Mouse (Mus musculus): ENCODE data around the gene Ucma. TPM values are rescaled to one million over a fixed set of nuclear protein-coding genes. Genes with fewer than 3 reads are reported as not detected.
A peak's percentile ranks its signal among the peaks of the same experiment; 100 is the strongest.

Gene Ucma
- total and polyA plus RNA-seq, 3 experiments: not detected

DNA sequence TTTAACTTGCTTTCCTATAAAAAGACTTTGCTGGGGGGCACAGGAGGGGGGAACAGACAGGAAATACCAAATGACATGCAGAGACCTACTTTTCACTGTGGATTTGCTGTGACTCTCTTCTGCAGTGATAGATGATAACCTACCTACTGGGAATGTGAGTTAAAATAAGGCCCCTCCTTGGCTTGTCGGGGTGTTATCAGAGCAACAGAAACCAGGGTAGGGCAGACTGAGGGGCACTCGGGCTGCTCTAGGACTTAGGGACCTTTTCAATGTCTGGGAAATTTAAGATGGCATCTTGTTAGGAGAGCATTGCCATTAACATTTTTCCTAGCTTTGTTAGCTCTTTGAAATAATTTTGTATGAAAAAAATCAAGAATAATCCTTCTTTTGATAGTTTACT is 47.4 kb downstream of the Ucma start:
- Histone ChIP-seq H3K9me3 (replicated peaks; ENCODE audit: insufficient read depth, low read length) (no peaks in the 10 kb centered on the region), H3K4me1 (ENCODE audit: control insufficient read depth in 1 of 2, insufficient read depth in 2 of 2, low read length in 2 of 2) (no peaks in the 10 kb centered on the region), H3K27ac (ENCODE audit: control insufficient read depth, low read depth, low read length) (no peak overlapping the region), H3K36me3 (ENCODE audit: control insufficient read depth in 1 of 2, insufficient read depth in 2 of 2, low read length in 2 of 2) (peaks cover 0 to 2% of the 10 kb centered on the region in 2 experiments; a peak in 1 of 4 replicates), H3K79me2 (ENCODE audit: control insufficient read depth, insufficient read depth, low read length, poor library complexity) (no peaks in the 10 kb centered on the region), H3K9ac (ENCODE audit: control insufficient read depth, low read depth, low read length, poor library complexity, severe bottlenecking) (no peak overlapping the region), H3K4me3 (ENCODE audit: control insufficient read depth in 1 of 2, insufficient read depth in 1 of 2, low read depth in 2 of 2, low read length in 2 of 2) (no peak overlapping the region), H3K27me3 (ENCODE audit: control insufficient read depth in 1 of 2, insufficient read depth in 2 of 2, low read length in 2 of 2) (no peaks in the 10 kb centered on the region)
- DNase-seq (ENCODE audit: low read depth, low spot score): no peak
- TF ChIP-seq RCOR1 (IDR thresholded peaks at IDR 0.05; ENCODE audit: low read depth, low read length): no peak
- no peak for TF ChIP-seq MAZ (IDR thresholded peaks at IDR 0.05; ENCODE audit: low read depth, low read length)
- TF ChIP-seq ZNF384 (IDR thresholded peaks at IDR 0.05; ENCODE audit: low read depth, low read length): no peak
- no peak for TF ChIP-seq MAFK (IDR thresholded peaks at IDR 0.05; ENCODE audit: borderline replicate concordance, low read depth, low read length)
- no peak for TF ChIP-seq CHD1 (IDR thresholded peaks at IDR 0.05; ENCODE audit: low read depth, low read length)

- Histone ChIP-seq H3K9me3 (replicated peaks; ENCODE audit: insufficient read depth, low read length) (no peaks in the 10 kb centered on the region), H3K27ac (ENCODE audit: control insufficient read depth, low read depth, low read length) (no peak overlapping the region), H3K27me3 (ENCODE audit: control insufficient read depth in 1 of 2, insufficient read depth in 2 of 2, low read length in 2 of 2) (no peaks in the 10 kb centered on the region), H3K36me3 (ENCODE audit: control insufficient read depth in 1 of 2, insufficient read depth in 2 of 2, low read length in 2 of 2) (peaks cover 0 to 2% of the 10 kb centered on the region in 2 experiments; a peak in 1 of 4 replicates), H3K9ac (ENCODE audit: control insufficient read depth, low read depth, low read length, poor library complexity, severe bottlenecking) (no peak overlapping the region), H3K4me1 (ENCODE audit: control insufficient read depth in 1 of 2, insufficient read depth in 2 of 2, low read length in 2 of 2) (no peaks in the 10 kb centered on the region), H3K4me3 (ENCODE audit: control insufficient read depth in 1 of 2, insufficient read depth in 1 of 2, low read depth in 2 of 2, low read length in 2 of 2) (no peak overlapping the region), H3K79me2 (ENCODE audit: control insufficient read depth, insufficient read depth, low read length, poor library complexity) (no peaks in the 10 kb centered on the region)
- TF ChIP-seq MEF2A (IDR thresholded peaks at IDR 0.05; ENCODE audit: extremely low read depth, insufficient replicate concordance, low read depth, low read length, poor library complexity, severe bottlenecking) (no peak), ELF1 (IDR thresholded peaks at IDR 0.05; ENCODE audit: low read depth, low read length) (no peak), MYB (IDR thresholded peaks at IDR 0.05; ENCODE audit: low read depth, low read length) (no peak), CTCF (IDR thresholded peaks at IDR 0.05 in 2 of 3, conservative IDR thresholded peaks at IDR 0.05 in 1 of 3; ENCODE audit: control insufficient read depth in 1 of 3, insufficient read depth in 1 of 3, low read depth in 2 of 3, low read length in 3 of 3, poor library complexity in 1 of 3, severe bottlenecking in 1 of 3) (no peak), SMC3 (IDR thresholded peaks at IDR 0.05; ENCODE audit: low read depth, low read length) (no peak)
- DNase-seq (ENCODE audit: low read depth, low spot score): no peak
Measured at GRCm38 (mm10) chr2:5023699-5024399, 47.9 kb downstream of the Ucma start.

DNA sequence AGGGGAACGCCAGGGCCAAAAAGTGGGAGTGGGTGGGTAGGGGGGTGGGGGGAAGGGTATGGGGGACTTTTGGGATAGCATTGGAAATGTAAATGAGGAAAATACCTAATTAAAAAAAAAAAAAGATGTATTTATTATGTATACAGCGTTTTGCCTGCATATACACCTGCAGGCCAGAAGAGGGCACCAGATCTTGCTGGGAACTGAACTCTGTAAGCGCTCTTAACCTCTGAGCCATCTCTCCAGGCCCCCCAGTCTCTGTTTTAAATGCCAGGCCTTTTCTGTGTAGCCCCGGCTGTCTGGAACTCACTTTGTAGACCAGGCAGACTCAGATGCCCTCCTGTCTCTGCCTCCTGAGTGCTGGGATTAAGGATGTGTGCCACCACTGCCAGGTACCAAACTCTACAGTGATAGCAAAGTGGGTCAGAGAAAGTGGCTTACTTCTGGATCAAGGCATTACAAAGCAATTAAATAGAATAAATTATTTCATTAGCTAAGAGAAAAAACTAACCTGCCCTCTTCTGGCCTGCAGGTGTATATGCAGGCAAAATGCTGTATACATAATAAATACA is 49.3 kb downstream of the Ucma start:
- no peaks in the 10 kb centered on the region for H3K4me1 ChIP-seq (ENCODE audit: control insufficient read depth in 1 of 2, insufficient read depth in 2 of 2, low read length in 2 of 2)
- peaks cover 0 to 2% of the 10 kb centered on the region in 2 experiments; a peak in 1 of 4 replicates for H3K36me3 ChIP-seq (ENCODE audit: control insufficient read depth in 1 of 2, insufficient read depth in 2 of 2, low read length in 2 of 2)
- TF ChIP-seq RAD21 (IDR thresholded peaks at IDR 0.05; ENCODE audit: low read depth, low read length) (peak; percentile 66), ELF1 (IDR thresholded peaks at IDR 0.05; ENCODE audit: low read depth, low read length) (no peak), KAT2A (conservative IDR thresholded peaks at IDR 0.05; ENCODE audit: low read depth, low read length) (no peak), POLR2AphosphoS2 (IDR thresholded peaks at IDR 0.05; ENCODE audit: low read length) (no peak), ETS1 (IDR thresholded peaks at IDR 0.05; ENCODE audit: low read depth, low read length) (no peak), ZNF384 (IDR thresholded peaks at IDR 0.05; ENCODE audit: low read depth, low read length) (peak; percentile 79), SMC3 (IDR thresholded peaks at IDR 0.05; ENCODE audit: low read depth, low read length) (peak; percentile 68), ZC3H11A (IDR thresholded peaks at IDR 0.05; ENCODE audit: low read depth, low read length) (peak; percentile 68), POLR2A (IDR thresholded peaks at IDR 0.05; ENCODE audit: control insufficient read depth in 1 of 2, insufficient read depth in 1 of 2, low read depth in 1 of 2, low read length in 2 of 2, poor library complexity in 1 of 2) (no peak), CTCF (IDR thresholded peaks at IDR 0.05 in 2 of 3, conservative IDR thresholded peaks at IDR 0.05 in 1 of 3; ENCODE audit: control insufficient read depth in 1 of 3, insufficient read depth in 1 of 3, low read depth in 2 of 3, low read length in 3 of 3, poor library complexity in 1 of 3, severe bottlenecking in 1 of 3) (peak; percentile 57 to 74 (median 62); a peak in 5 of 6 replicates)
- H3K9ac ChIP-seq (ENCODE audit: control insufficient read depth, low read depth, low read length, poor library complexity, severe bottlenecking): no peak overlapping the region
- no peaks in the 10 kb centered on the region for H3K27me3 ChIP-seq (ENCODE audit: control insufficient read depth in 1 of 2, insufficient read depth in 2 of 2, low read length in 2 of 2)
- DNase-seq (ENCODE audit: low read depth, low spot score): peak; percentile 69
- no peak overlapping the region for H3K27ac ChIP-seq (ENCODE audit: control insufficient read depth, low read depth, low read length)
- H3K79me2 ChIP-seq (ENCODE audit: control insufficient read depth, insufficient read depth, low read length, poor library complexity): no peaks in the 10 kb centered on the region
- H3K9me3 ChIP-seq (replicated peaks; ENCODE audit: insufficient read depth, low read length): no peaks in the 10 kb centered on the region
- H3K4me3 ChIP-seq (ENCODE audit: control insufficient read depth in 1 of 2, insufficient read depth in 1 of 2, low read depth in 2 of 2, low read length in 2 of 2): no peak overlapping the region

All from MEL (cell line).